Mouse (Mus musculus) stomach, postnatal 0 days (tissue): ENCODE data around the gene Wdtc1. TPM values are rescaled to one million over a fixed set of nuclear protein-coding genes. Genes with fewer than 3 reads are reported as not detected.

Experiments used
- ATAC-seq: fragments of 200-750 bp; cut with Nextera tagmentation; 2 replicates; pipeline ENCODE4 v1.8.0; 2017; ENCODE audit not compliant: low FRiP score, low TSS enrichment
- DNase-seq: peaks from one replicate; pipeline ENCODE4 v3.0.0-alpha.2; 2016; ENCODE audit warnings: low spot score
- H3K27ac ChIP-seq: fragments of 300-500 bp; sonication (generic); replicated peaks from 2 replicates; pipeline ENCODE4 v1.5.1; 2014; ENCODE audit warnings: mild to moderate bottlenecking, control low read depth
- H3K27me3 ChIP-seq: fragments of 300-500 bp; sonication (generic); 2 replicates; pipeline ENCODE4 v1.6.1; 2014; ENCODE audit warnings: low read length; ENCODE audit not compliant: control insufficient read depth, insufficient read depth
- H3K36me3 ChIP-seq: fragments of 300-500 bp; sonication (generic); 2 replicates; pipeline ENCODE4 v1.6.1; 2014; ENCODE audit warnings: low read length, mixed read lengths; ENCODE audit not compliant: control insufficient read depth, insufficient read depth
- H3K4me1 ChIP-seq: fragments of 300-500 bp; sonication (generic); replicated peaks from 2 replicates; pipeline ENCODE4 v1.6.1; 2014; ENCODE audit warnings: antibody characterized with exemption; ENCODE audit not compliant: control insufficient read depth, insufficient read depth
- H3K4me2 ChIP-seq: fragments of 300-500 bp; sonication (generic); replicated peaks from 2 replicates; pipeline ENCODE4 v1.6.1; 2014; ENCODE audit warnings: low read depth, mild to moderate bottlenecking, control low read depth, moderate library complexity
- H3K4me3 ChIP-seq: fragments of 300-500 bp; sonication (generic); 2 replicates; pipeline ENCODE4 v1.5.1; 2014; ENCODE audit warnings: low read depth, low read length, control low read depth
- H3K9ac ChIP-seq: fragments of 300-500 bp; sonication (generic); 2 replicates; pipeline ENCODE4 v1.6.1; 2014; ENCODE audit warnings: mild to moderate bottlenecking, low read length, control low read depth, mixed read lengths
- H3K9me3 ChIP-seq: fragments of 300-500 bp; sonication (generic); 2 replicates; pipeline ENCODE4 v1.6.1; 2016; ENCODE audit warnings: low read length; ENCODE audit not compliant: control insufficient read depth
- CTCF ChIP-seq: IDR thresholded peaks from 2 replicates; pipeline ENCODE4 v1.5.1; 2016; ENCODE audit warnings: antibody characterized with exemption, low read depth, mild to moderate bottlenecking, moderate library complexity
- EP300 ChIP-seq: optimal IDR thresholded peaks from 2 replicates; pipeline ENCODE3; 2016; ENCODE audit warnings: antibody characterized with exemption
- WGBS: fragments of 180-500 bp; shearing (Covaris S2); extraction: QIAGEN DNeasy Blood & Tissue Kit; methylation state at CpG from one replicate; pipeline ENCODE4 v1.1.7; 2014; 5-methylcytosine and 5-hydroxymethylcytosine counted together
- polyA plus RNA-seq: library from polyadenylated mRNA; unstranded; fragments of >200 nt; fragmentation: Nextera tagmentation; extraction: Ambion mirVana; gene quantifications from 2 replicates; pipeline ENCODE4 v1.2.1, GENCODE M21; 2015

Gene Wdtc1
- polyA plus RNA-seq, 1 experiment from 2014 or later, result 6.2 TPM

DNA sequence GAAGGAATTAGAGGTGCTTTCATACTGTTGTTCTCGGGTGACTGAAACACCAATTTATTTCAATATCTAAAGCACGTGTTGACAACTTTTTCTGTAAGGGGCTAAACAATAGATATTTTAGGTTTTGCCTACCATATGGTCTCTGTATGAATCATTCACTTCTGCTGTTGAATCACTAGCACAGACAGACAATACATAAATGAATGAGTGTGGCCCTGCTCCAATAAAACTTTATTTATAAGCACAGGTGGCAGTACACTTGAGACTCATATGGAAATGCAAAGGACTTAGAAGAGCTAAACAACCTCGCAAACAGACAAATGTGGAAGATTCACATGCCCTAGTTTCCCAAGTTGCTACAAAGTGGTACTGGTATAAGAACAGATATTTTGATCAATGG lies 33.6 kb downstream of the Wdtc1 start:
- DNase-seq (no peak), ATAC-seq (no peak)
- no peaks in the 10 kb centered on the region for H3K9me3 ChIP-seq
- H3K27ac ChIP-seq, result no peak overlapping the region
- no peaks in the 10 kb centered on the region for H3K4me1 ChIP-seq
- no peak overlapping the region for H3K4me2 ChIP-seq
- WGBS, result 86% methylated on average over 3 of the region's 3 CpGs
- no peak overlapping the region for H3K4me3 ChIP-seq
- 0 out of 2 replicates have a peak, but pooled peaks cover 3% of the 10 kb centered on the region for H3K36me3 ChIP-seq
- no peak for TF ChIP-seq CTCF
- TF ChIP-seq EP300, result no peak
- H3K27me3 ChIP-seq, result no peaks in the 10 kb centered on the region
- no peak overlapping the region for H3K9ac ChIP-seq

DNA sequence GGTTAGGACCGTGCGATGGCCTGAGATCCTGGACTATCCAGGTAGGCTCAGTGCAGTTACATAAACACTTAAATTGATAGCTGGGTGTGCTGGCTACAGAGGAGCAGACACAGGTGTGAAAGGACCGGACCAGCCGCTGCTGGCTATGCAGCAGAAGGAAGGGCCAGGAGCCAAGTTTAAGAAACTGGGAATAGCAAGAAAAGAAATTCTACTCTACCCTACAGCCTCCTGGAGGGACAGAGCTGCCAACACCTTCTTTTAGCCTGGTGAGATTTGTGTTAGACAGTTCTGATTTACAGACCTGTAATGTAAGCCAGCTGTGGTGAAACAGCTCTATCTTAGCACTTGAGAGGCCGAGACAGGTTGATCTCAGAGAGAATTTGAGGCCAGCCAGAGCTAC lies 37.3 kb downstream of the Wdtc1 start:
- DNase-seq (no peak), ATAC-seq (no peak)
- WGBS, result 78% methylated on average over 5 of the region's 5 CpGs
- no peaks in the 10 kb centered on the region for H3K4me1 ChIP-seq
- no peaks in the 10 kb centered on the region for H3K9me3 ChIP-seq
- H3K4me3 ChIP-seq, result no peak overlapping the region
- H3K36me3 ChIP-seq, result peaks cover 3% of the 10 kb centered on the region; the same call in 1 of the 2 replicates
- no peaks in the 10 kb centered on the region for H3K27me3 ChIP-seq
- no peak for TF ChIP-seq EP300
- no peak for TF ChIP-seq CTCF
- H3K27ac ChIP-seq, result no peak overlapping the region
- H3K4me2 ChIP-seq, result no peak overlapping the region
- H3K9ac ChIP-seq, result no peak overlapping the region

DNA sequence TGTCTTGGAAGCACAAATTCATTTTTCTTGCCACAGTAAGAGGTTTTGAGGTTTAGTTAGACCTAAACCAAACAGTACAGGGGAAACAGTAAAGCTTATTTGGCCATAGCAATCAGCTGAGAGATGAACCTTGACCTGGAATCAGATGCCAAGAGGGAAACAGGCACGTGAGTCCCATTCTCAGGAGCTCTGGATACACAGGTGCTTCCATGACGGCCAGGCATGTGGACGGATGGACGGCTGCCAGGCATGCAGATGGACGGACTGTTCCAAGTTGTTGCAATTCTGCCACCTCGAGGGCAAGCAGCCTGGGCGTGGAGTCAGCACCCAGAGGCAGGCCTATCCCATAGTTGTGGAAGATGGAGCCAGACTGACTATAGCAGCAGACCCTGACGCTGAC lies 38.4 kb downstream of the Wdtc1 start:
- Histone ChIP-seq H3K27me3 (no peaks in the 10 kb centered on the region), H3K4me1 (no peaks in the 10 kb centered on the region), H3K4me3 (no peak overlapping the region), H3K9me3 (no peaks in the 10 kb centered on the region), H3K9ac (no peak overlapping the region), H3K36me3 (no peaks in the 10 kb centered on the region; the same call in 1 of the 2 replicates), H3K27ac (no peak overlapping the region), H3K4me2 (no peak overlapping the region)
- TF ChIP-seq CTCF (no peak), EP300 (no peak)
- ATAC-seq (no peak), DNase-seq (peak; percentile 44)
- 59% methylated on average over 8 of the region's 8 CpGs for WGBS

DNA sequence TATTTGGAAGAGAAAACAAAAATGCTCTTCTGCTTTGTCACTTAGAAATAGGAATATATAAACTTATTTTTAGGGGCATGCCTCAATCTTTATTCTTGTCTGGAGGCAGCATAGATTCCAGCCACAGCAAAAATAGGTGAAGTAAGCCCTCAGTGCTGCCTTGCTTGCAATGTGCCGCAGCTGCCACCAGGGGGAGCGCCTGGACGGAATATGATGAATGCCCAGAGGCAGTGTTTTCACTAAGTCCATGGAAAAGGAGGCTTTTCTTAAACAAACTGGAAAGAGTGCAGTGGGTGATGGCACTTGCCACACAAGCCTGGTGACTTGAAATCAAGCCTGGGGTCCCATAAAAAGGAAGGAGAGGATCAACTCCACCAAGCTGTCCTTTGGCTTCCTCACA lies 43.3 kb downstream of the Wdtc1 start:
- Histone ChIP-seq H3K9me3 (no peaks in the 10 kb centered on the region), H3K4me1 (no peaks in the 10 kb centered on the region), H3K27ac (no peak overlapping the region), H3K4me3 (no peak overlapping the region), H3K9ac (no peak overlapping the region), H3K27me3 (no peaks in the 10 kb centered on the region), H3K36me3 (no peaks in the 10 kb centered on the region; the same call in 1 of the 2 replicates), H3K4me2 (no peak overlapping the region)
- TF ChIP-seq EP300, result no peak
- TF ChIP-seq CTCF, result peak; percentile 98
- 0% methylated on average over 3 of the region's 3 CpGs for WGBS
- DNase-seq, result peak; percentile 90
- no peak for ATAC-seq

DNA sequence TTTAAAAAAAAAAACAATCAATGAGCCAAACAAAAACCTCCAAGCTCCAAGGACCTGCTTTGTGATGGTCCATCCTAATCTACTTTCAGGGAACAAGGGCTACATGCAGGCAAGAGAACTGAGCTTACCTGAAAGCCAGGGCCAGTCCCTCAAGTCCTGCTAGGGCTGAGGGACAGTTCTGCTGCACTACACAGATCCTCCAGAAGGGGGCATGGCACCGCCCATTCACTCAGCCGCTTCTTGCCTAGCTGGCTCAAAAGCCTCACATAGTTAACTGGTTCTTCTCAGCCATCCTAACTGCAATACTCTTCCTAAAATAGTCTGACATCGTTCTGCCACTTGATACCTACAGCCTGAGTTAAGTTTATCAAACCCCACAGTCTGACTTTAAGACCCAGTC lies 46.0 kb downstream of the Wdtc1 start:
- H3K4me2 ChIP-seq, result no peak overlapping the region
- no peak overlapping the region for H3K27ac ChIP-seq
- TF ChIP-seq EP300, result no peak
- TF ChIP-seq CTCF, result peak; percentile 81
- no peak overlapping the region for H3K4me3 ChIP-seq
- no peaks in the 10 kb centered on the region for H3K9me3 ChIP-seq
- peaks cover 4% of the 10 kb centered on the region; the same call in 1 of the 2 replicates for H3K36me3 ChIP-seq
- H3K4me1 ChIP-seq, result no peaks in the 10 kb centered on the region
- WGBS, result 36% methylated on average over 3 of the region's 3 CpGs
- no peak overlapping the region for H3K9ac ChIP-seq
- H3K27me3 ChIP-seq, result no peaks in the 10 kb centered on the region
- no peak for ATAC-seq
- DNase-seq, result peak; percentile 74

DNA sequence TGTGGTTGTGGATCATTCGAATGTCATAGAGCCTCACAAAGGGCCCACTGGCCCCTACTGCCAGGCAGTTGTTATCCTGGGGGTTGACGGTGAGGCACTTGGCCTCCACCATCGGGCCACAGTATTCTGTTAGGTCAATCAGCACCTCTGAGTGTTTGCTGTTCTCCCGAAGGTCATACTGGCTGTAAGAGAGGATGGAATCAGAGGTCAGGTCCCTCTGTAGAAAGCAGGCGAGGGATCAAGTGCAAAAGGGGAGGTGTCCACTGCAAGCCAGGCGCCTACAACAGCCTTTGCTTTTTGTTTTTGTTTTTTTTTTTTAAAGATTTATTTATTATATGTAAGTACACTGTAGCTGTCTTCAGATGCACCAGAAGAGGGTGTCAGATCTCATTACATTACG lies 47.5 kb downstream of the Wdtc1 start:
- TF ChIP-seq CTCF (no peak), EP300 (no peak)
- H3K27ac ChIP-seq, result no peak overlapping the region
- no peak overlapping the region for H3K9ac ChIP-seq
- no peaks in the 10 kb centered on the region for H3K27me3 ChIP-seq
- no peaks in the 10 kb centered on the region for H3K4me1 ChIP-seq
- no peak overlapping the region for H3K4me3 ChIP-seq
- WGBS, result 89% methylated on average over 7 of the region's 7 CpGs
- H3K4me2 ChIP-seq, result no peak overlapping the region
- peaks cover 10% of the 10 kb centered on the region; the same call in 1 of the 2 replicates for H3K36me3 ChIP-seq
- DNase-seq (no peak), ATAC-seq (no peak)
- no peaks in the 10 kb centered on the region for H3K9me3 ChIP-seq
